Mouse (Mus musculus) retina, embryonic 14.5 days (tissue): ENCODE data around the gene Sgms1.
"Not testable (repeated sequence)": the region's sequence is repeated elsewhere in the genome, so short reads cannot be mapped to it uniquely, and the experiment has no call there.

ENCODE experiments used
- DNase-seq: peaks from one replicate; pipeline ENCODE4 v3.0.0-alpha.2; 2015; ENCODE audit warnings: low spot score

Sgms1 gene

GRCm38 (mm10) chr19:32136888-32137625 lies 252.5 kb downstream of the Sgms1 start:
- no peak for DNase-seq

GRCm38 (mm10) chr19:32131707-32132488 lies 257.6 kb downstream of the Sgms1 start:
- not testable (repeated sequence) for DNase-seq

- no peak for DNase-seq
These were observed 260.2 kb downstream of the Sgms1 start for GRCm38 (mm10) chr19:32129281-32129680.

- DNase-seq: peak; percentile 21
These were observed 262.2 kb downstream of the Sgms1 start for GRCm38 (mm10) chr19:32127180-32127850.

- no peak for DNase-seq
These were observed 265.4 kb downstream of the Sgms1 start for GRCm38 (mm10) chr19:32124155-32124554.

GRCm38 (mm10) chr19:32123196-32123595 lies 266.3 kb downstream of the Sgms1 start:
- no peak for DNase-seq

- DNase-seq: no peak
These were observed 268.7 kb downstream of the Sgms1 start for GRCm38 (mm10) chr19:32120798-32121197.

GRCm38 (mm10) chr19:32119666-32120065 lies 269.8 kb downstream of the Sgms1 start:
- no peak for DNase-seq

GRCm38 (mm10) chr19:32118496-32118895 lies 271.0 kb downstream of the Sgms1 start:
- DNase-seq: no peak

- DNase-seq: no peak
These were observed 272.0 kb downstream of the Sgms1 start for GRCm38 (mm10) chr19:32117484-32118018.

- no peak for DNase-seq
These were observed 277.4 kb downstream of the Sgms1 start for GRCm38 (mm10) chr19:32111866-32112790.

GRCm38 (mm10) chr19:32107771-32108306 lies 281.7 kb downstream of the Sgms1 start, which contains the start of gene Asah2:
Gene Asah2 (minus strand): TSS chr19:32108211.
- DNase-seq: peak; percentile 74

- DNase-seq: no peak
These were observed 282.8 kb downstream of the Sgms1 start for GRCm38 (mm10) chr19:32106750-32107149.

- no peak for DNase-seq
These were observed 285.3 kb downstream of the Sgms1 start for GRCm38 (mm10) chr19:32104217-32104616.

GRCm38 (mm10) chr19:32102976-32103300 lies 286.6 kb downstream of the Sgms1 start:
- peak; percentile 30 for DNase-seq

- no peak for DNase-seq
These were observed 287.1 kb downstream of the Sgms1 start for GRCm38 (mm10) chr19:32102294-32102975.

- DNase-seq: no peak
These were observed 290.9 kb downstream of the Sgms1 start for GRCm38 (mm10) chr19:32098582-32098981.

GRCm38 (mm10) chr19:32092358-32092757 lies 297.2 kb downstream of the Sgms1 start:
- DNase-seq: no peak

GRCm38 (mm10) chr19:32090804-32091203 lies 298.7 kb downstream of the Sgms1 start:
- no peak for DNase-seq

- DNase-seq: no peak
These were observed 300.9 kb downstream of the Sgms1 start for GRCm38 (mm10) chr19:32088570-32088969.
